Mouse (Mus musculus) adrenal gland, postnatal 14 days (tissue): Measurements from ENCODE around the gene Arhgef10l. TPM values are rescaled to one million over a fixed set of nuclear protein-coding genes. Genes with fewer than 3 reads are reported as not detected.

Source experiments
- DNase-seq: peaks from one replicate; pipeline ENCODE4 v3.0.0; 2021; ENCODE audit warnings: mixed read lengths
- total RNA-seq: library from RNA; stranded (reverse); gene quantifications from 2 replicates; pipeline ENCODE4 v1.2.3, GENCODE M21; 2021

The Arhgef10l gene
- total RNA-seq, 1 experiment from 2014 or later: 15.3 TPM

GRCm38 (mm10) chr4:140524927-140525326 lies 140.9 kb downstream of the Arhgef10l start:
- DNase-seq: no peak

DNA sequence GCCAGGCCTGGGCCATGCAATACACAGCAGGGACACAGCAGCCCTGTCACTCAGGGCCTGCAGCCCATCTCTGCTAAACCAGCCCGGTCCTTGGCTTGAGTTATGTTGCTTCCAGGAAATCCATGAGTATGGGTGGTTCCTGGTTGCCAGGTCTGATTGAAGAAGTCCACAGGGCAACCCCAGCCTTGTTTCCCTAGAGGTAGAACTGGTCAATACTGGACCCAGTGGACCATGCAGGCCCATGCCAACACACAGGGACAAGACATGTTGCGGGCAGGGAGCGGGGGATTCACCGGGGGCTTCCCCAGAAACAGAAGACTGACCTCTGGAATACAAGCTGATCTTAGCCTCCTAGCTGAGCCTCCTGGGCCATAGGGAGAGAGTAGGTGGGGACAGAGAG lies 142.9 kb downstream of the Arhgef10l start:
- DNase-seq: no peak

DNA sequence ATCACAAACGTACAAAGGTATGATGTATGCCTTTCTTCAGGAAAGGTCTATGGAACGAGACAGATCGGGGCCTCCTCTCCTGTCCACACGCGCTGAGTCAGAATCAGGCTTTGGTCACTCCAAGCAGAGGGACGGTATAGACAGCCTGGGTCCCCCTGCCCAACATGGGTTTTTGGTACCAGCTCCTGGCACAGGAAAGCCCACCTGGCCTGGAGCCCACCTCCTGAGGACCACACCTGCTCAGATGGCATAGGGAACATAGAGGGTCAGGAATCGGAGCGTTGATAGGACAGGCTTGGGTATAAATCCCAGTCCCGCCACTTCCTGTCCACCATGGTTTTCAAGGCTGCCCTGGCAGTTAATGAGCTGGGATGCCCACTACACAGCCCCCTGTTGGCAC lies 145.1 kb downstream of the Arhgef10l start:
- no peak for DNase-seq

DNA sequence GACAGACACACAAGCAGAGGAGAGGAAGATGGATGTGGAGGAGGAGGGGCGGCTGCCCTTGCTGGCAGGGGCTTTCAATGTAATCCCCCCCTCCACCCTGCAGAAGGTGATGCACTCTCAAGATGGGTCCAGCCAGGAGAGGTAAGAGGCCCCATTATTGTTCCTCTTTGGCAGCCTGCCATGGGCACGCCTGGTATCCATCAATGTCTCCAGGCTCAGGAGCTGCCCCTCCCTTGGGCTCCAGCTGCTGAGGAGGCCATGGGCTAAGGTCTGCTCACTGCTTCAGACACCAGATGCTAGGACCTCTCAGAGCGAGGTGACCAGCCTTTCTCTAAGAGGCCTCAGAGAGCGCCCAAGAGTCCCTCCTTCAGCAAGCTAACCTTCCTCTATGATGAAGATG lies 152.0 kb downstream of the Arhgef10l start:
- no peak for DNase-seq

DNA sequence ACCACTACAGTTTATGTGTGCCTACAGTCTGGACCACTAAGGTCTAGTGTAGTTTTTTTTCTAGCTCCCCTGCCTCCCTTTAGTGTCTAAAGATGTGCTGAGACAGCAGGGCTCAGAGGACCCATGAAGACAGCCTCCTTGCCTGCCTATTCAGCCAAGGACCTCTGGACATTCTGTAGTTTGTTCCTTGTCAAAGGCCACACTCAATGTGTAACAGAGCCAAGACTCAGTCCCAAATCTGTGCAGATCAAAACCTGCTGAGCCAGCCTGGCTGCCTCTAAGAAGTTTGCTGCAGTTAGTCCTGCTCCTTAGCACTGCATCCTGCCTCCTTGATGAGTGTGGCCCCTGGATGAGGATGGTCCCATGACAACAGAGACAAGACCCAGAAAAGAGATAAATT lies 156.0 kb downstream of the Arhgef10l start:
- DNase-seq: no peak

DNA sequence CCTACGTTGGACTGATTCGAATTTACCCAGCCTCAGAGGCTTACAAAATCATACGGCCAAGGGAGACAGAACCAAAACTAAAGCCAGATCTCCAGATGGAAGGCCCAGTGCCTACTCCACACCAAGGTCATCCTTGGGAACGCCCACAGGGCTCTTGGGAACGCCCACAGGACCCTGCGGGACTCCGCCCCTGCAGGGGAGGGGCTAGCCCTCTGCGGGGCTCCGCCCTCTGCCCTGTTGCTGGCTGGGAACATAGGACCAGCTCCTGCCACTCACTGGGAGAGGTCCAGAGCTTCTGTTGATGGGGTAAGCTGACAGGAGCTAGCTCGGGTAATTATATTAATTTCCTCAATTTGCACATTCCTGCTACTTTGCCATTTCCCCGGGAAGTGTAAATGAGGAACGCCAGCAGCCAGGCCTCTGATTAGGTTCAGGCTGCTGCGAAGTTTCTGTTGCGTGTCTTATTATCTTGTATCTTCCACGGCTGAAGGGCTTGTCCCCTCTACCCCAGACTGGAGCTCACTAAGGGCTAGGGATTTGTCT lies 158.6 kb downstream of the Arhgef10l start:
- DNase-seq: peak; percentile 61

GRCm38 (mm10) chr4:140505608-140506002 lies 160.2 kb downstream of the Arhgef10l start:
- DNase-seq: no peak

DNA sequence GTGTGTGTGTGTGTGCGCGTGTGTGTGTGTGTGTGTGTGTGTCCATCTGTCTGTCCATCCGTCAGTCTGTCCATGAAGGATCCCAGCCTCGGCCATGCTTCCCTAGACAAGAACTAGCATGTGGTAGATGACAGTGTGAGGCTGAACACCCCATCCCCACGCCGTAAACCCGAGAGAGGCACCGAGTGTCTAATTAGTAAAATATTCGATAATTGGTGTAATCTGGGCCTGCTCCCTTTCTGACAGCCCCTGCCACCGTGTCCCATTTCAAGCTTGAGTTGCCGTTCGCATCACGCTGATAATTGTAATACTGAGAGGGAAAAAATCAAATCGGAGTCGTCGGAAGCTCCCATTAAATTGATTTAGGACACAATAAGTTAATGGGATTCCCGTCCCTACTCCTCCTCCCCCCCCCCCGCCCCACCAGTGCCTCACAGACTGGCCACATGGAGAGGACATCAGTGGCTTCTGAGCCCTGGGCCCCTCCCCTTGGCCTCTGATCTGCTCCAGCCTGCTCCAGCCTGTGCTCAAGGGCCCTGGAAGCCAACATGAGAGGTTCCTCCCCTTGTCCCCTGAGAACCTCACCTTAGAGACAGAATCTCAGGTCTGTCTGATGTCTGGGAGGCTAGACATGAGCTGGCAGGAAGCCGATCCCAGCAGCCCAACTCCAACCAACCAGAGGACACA lies 160.7 kb downstream of the Arhgef10l start:
- no peak for DNase-seq

GRCm38 (mm10) chr4:140504067-140504913 lies 161.5 kb downstream of the Arhgef10l start:
- no peak for DNase-seq

GRCm38 (mm10) chr4:140500766-140501165 lies 165.0 kb downstream of the Arhgef10l start:
- DNase-seq: no peak

DNA sequence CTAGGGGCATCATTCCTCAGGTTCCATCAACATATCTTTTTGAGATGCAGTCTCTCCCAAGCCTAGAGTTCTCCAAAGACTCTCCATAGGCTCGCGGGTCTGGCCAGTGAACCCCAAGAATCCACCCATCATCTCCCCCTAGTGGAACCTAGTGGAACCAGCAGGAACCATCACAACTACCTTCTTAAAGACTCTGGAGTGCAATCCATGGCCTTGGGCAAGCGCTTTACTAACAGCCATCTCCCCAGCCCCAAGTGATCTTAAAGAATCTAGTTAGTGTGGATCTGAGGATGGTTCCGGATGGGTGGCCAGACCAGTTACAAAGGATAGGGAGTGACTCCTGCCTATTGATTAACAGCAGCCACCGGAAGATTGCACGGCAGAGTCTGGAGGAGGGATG lies 166.2 kb downstream of the Arhgef10l start:
- DNase-seq: no peak

DNA sequence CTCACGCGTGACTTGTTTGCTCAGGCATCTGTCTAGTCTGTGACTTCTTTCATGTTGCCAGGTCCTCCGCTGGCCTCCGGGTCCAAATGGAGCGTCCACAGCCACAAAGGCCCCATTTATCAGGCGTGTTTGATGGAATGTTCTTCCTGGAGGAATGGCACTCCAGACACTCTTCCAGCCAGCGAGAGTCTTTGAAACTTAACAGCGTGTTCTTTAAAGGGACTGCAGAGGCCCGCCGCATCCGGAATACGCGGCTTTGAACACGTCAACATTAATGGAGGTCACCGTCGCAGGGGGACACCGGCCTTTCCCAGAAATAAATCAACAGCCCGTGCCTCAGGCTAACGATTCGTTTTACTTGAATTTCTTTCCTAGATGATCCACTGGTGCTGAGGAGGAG lies 168.6 kb downstream of the Arhgef10l start:
- no peak for DNase-seq

GRCm38 (mm10) chr4:140491555-140491954 lies 174.3 kb downstream of the Arhgef10l start:
- DNase-seq: no peak

GRCm38 (mm10) chr4:140485442-140485841 lies 180.4 kb downstream of the Arhgef10l start:
- no peak for DNase-seq

- no peak for DNase-seq
Observed at GRCm38 (mm10) chr4:140483134-140483533, 182.7 kb downstream of the Arhgef10l start.

- no peak for DNase-seq
Observed at GRCm38 (mm10) chr4:140480369-140481067, 185.3 kb downstream of the Arhgef10l start.

- DNase-seq: no peak
Observed at GRCm38 (mm10) chr4:140475194-140475593, 190.6 kb downstream of the Arhgef10l start.

DNA sequence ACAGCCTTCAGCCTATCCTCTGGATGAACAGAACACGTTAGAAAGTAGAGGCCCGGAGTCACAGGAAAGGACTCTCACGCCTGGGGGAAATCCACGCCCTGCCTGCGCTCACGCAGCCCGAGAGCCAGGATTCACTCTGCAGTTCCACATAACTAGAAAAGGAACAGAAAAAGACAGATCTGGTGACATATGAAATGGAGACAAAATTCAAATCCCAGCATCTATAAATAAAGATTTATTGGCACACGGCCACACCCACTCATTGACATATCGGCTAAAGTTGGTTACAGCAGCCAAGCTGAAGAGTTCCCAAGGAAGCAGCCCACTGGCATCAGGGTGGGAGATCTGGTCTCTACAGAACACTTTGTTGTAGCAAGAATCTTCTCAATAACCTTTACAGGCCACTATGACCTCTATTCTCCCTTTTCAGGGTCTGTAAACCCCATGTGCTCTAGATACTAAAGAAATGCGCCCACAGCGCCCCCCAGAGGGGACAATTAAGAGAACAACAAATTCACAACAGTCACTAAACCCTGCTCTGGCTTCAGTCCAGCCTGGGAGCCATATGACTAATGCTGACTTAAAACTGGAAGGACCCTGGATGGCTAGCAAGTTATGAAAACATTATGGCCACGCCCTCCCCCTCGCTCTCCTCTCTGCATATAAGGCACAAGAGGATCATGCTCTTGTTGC lies 195.9 kb downstream of the Arhgef10l start:
- peak; percentile 46 for DNase-seq

- no peak for DNase-seq
Observed at GRCm38 (mm10) chr4:140467254-140467791, 198.5 kb downstream of the Arhgef10l start.
